Mouse (Mus musculus) brain, adult 2 months (tissue): Measurements from ENCODE around the gene Gfra4.

Source experiments
- DNase-seq: peaks from one replicate; pipeline ENCODE4 v3.0.0; 2011; ENCODE audit warnings: low read depth, low spot score

The Gfra4 gene

GRCm38 (mm10) chr2:131042988-131043387 lies at the start of gene Gfra4:
Gene Gfra4, minus strand, starts transcription at chr2:131043088.
- no peak for DNase-seq

DNA sequence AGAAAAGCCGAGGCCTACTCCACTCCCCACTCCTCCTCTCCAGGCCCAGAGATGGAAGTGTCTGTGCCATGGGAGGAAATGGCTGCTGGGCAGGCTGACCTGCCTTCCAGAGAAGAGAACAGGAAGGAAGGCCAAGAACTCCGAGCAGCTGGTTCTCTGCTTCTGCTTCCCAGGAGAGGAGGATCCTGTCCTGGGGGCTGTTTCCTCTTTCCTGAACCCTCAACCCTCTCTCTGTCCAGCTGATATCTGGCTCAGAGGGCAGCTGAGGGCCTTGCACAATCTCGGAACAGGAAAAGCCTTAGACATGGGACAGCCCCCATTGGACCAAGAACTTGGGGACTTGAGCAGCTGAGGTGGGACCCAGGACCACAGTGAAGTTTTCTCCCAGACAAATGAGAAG lies 48.0 kb upstream of the Gfra4 start:
- DNase-seq, result peak; percentile 25

GRCm38 (mm10) chr2:131089634-131090033 lies 46.7 kb upstream of the Gfra4 start:
- DNase-seq, result no peak

DNA sequence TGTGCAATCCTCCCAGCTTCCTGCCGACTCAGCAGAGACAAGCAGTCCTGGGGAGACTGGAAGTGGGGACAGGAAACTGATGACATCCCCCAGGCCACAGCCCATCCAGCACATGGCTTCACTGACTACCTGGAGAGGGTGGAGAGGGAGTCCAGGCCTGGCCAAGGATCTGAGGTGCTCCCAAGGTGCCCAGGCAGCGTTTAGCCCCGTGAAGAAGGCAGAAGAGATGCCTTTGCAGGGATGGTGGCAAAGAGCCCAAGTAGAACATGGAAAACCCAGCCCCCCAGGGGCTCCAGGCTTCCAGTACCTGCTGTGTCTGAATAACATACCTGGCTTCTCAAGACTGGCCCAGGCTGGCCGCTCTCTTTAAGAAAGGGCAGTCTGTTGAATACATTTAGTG lies 45.7 kb upstream of the Gfra4 start:
- no peak for DNase-seq

- DNase-seq, result no peak
Measured at GRCm38 (mm10) chr2:131086667-131087390, 43.9 kb upstream of the Gfra4 start, which contains the start of gene Siglec1. Gene Siglec1, minus strand, starts transcription at chr2:131086765.

- no peak for DNase-seq
Measured at GRCm38 (mm10) chr2:131084206-131084605, 41.3 kb upstream of the Gfra4 start.

- no peak for DNase-seq
Measured at GRCm38 (mm10) chr2:131080507-131080906, 37.6 kb upstream of the Gfra4 start.

GRCm38 (mm10) chr2:131072536-131072935 lies 29.6 kb upstream of the Gfra4 start:
- no peak for DNase-seq

GRCm38 (mm10) chr2:131067481-131067880 lies 24.6 kb upstream of the Gfra4 start:
- DNase-seq, result no peak

DNA sequence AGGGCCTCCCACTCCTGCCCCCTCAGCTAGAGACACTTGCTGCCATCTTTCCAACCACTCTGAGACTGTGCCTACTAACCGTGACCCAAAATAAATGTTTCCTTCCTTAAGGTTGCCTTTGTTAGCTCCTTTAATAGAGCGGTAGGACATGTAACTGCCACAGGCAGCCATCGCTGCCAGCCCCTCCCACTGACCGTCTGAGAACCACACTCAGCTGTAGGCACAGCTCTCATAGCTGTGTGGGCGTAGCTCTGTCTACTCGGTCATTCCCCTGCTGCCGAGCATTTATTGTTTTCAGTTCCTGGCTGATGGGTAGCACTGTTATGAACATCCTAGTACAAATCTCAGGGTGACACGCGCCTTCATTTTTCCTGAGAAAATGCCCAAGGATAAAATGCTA lies 23.5 kb upstream of the Gfra4 start:
- DNase-seq, result peak; percentile 56

DNA sequence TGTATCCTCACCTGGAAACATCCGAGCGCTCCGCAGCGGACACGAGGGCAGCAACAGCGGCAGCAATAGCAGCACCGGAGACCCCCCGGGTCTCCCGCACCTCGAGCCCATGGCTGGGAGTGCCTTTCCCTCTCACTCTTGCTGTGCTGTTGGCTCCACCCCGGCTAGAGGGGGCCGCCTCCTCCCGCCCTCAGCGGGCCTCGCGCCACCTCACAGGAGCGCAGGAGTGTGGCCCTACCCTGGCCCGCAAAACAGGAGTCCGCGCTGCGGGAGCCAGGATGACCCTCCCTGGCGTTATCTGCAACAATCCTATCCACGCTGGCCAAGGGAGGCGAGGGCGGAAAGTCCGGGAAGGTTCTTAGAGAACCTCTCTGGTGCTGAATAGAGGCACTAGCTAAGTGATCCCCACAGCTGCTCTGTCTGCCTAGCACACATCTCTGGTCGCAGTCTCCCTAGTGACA lies 20.5 kb upstream of the Gfra4 start, which contains the start of gene Adam33:
Gene Adam33 (minus strand): TSS at position 411 of the 461 bp plus-strand sequence.
- DNase-seq, result no peak

DNA sequence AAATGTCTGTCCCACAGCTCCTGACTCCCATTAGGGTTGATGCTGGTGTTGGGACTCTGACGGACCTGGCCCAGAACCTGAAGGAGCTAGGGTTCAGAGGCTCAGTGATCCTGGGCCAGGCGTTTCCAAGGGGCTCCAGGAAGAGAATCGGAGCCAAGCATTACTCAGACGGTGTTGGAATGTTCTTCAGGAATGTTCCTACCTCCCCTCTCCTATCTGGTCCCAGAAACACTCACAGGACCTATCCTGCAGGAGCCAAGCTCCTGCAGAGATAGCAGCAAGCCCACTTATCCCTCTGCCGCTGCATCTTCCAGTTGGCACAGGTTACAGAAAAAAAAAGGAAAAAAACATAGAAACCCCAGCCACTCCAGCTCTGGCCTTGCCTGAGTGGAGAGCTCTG lies 18.7 kb upstream of the Gfra4 start:
- DNase-seq, result no peak

GRCm38 (mm10) chr2:131060784-131061183 lies 17.9 kb upstream of the Gfra4 start:
- DNase-seq, result peak; percentile 69

DNA sequence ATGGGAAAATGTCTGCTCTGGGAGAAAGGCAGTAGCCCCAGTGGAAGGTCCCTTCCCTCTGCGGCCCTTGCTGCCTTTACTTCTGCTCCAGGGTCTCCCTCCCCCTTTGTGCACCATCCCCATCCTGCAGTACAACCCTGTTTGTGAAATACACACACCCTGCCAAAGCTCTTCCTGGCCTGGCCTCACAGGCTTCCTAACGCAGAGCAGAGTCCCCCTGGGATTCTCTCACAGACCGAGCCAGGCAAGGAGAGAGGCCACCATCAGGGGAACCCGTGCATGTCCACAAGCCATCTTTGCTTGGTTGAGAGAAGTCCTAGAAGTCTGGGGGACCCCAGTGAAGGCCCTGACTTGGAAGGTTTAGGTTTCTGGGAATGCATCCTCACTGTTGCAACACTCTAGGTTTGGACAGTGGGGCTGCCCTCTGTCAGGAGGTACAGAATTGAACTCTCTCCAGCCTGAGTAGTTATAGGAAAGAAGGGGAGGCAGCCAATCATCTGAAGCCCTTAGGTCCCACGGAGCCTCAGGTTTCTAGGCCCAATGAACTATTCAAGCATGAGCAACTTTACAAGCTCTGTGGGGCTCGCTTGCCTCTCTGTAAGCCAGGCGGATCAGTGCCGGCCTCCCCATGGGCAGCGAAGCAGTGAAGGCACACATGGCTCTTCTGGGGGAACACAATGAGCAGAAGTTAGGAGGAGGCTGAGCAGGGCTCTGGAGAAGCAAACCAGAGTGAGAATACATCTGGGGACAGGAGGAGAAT lies 17.1 kb upstream of the Gfra4 start:
- DNase-seq, result no peak

DNA sequence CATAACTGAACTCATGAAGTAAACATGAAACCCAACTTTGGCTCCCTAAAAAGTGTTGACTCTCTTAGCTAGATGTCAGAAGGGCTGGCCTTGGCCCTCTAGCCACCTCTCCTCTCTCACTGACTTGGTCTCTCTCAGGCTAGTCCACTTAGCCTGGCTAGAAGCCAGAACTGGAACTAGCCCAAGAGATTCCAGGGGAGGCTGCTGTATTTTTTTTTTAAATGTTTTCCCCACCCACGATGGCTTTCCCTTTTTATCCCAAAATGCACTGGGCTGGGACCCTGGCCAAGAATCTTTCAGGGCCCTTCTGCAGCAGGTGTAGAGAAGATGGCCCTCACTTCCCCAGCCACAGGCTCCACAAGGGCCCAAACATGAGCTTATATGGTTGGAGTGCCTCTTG lies 16.5 kb upstream of the Gfra4 start:
- DNase-seq, result peak; percentile 38

GRCm38 (mm10) chr2:131058672-131059071 lies 15.8 kb upstream of the Gfra4 start:
- DNase-seq, result peak; percentile 62

DNA sequence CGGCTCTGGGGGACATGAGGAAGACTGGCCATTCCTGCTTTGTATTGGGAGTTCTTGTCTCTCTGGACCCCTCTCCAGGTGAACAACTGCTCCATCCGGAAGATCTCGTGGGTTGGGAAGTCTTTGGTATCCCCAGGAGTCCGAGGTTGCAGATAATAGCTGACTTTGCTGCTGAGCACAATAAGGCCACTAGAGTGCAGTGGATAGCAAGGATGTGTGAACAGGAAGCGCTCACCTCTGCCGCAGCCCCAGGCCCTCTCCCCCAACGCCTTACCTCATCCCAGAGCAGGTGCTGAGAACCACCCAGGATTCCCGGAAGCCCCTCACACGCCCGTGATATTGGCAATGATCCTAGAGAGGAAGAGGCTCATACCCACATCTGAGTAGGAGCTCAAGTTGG lies 13.3 kb upstream of the Gfra4 start:
- peak; percentile 59 for DNase-seq

DNA sequence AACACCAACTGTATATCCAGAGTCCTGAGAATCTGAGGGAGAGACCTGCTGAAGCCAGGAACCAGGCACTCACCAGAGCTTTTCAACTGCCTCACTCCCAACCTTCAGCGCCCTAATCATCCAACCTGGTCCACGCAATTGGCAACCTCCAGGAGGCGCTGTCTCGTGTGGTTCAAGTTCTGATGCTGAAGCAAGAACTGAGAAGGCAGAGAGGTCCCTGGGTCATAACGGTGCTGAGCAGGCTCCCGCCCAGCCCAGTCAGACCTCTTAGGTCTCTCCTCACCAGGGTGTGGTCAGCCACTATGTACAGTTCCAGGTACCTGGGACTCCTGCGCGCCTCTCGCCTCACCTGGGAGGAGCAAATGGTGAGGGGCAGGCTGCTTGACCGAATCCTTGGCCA lies 12.7 kb upstream of the Gfra4 start:
- peak; percentile 66 for DNase-seq

DNA sequence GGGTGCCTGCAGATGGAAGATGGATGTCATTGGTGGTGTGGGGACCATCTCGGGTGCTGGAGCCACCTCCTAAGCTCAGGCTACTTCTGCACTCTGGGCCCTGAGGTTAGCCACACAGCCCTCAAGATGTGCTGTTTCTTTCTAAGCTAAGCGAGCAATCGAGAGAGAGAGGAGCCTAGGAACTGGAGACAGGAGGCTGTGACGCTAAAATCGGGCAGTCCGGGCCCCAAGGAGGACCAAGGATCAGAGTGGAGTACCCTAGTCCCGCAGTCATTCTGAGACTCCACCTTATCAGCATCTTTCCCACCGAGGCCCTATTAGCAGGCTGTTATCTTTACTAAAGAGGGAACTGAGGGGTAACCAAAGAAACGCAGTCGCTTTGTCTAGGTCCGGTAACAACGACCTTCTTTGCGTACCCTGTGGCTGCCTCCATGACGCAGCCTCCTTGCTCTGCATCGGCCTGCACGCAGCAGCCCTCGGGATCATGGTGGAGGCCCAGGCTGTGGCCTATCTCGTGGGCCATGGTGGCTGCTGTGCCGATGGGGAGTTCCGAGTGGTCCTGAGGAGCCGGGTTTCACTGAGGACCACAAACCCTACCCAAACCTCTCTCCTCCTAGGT lies 11.9 kb upstream of the Gfra4 start:
- no peak for DNase-seq

DNA sequence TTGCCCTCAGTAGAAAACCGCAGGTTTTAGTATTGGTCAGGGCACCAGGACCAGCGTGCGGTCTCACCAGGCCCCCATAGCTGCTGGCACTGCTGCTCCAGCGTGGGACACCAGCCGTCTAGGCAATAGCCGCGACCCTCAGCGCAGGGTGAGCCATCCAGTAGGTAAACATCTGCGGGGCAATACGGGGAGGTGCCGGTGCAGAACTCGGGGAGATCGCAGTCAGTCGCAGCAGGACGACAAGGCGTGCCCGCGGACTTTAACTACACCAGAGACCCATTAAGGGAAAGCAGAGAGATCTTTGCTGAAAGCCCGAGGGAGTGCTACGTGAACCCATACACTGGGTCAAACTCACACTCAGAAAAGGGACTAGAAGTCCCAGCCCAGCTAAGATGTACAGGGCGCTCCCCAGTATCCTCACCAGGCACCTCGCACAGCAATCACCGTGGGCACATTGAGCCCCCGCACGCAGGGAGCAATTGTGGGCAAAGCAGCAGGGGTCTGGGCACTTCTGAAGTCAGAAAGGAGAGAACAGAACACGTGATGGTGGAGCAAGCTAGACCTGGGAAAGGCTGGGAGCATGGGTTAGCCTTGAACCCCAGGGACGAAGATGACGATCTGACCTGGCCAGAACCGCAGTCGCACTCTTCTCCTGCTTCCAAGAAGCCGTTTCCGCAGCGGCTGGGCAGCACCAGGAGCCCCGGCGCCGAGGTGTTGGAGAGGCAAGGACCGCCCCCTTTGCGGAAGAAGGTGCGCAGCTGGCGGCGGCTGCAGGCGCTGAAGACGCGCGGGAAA lies 11.2 kb upstream of the Gfra4 start:
- no peak for DNase-seq

DNA sequence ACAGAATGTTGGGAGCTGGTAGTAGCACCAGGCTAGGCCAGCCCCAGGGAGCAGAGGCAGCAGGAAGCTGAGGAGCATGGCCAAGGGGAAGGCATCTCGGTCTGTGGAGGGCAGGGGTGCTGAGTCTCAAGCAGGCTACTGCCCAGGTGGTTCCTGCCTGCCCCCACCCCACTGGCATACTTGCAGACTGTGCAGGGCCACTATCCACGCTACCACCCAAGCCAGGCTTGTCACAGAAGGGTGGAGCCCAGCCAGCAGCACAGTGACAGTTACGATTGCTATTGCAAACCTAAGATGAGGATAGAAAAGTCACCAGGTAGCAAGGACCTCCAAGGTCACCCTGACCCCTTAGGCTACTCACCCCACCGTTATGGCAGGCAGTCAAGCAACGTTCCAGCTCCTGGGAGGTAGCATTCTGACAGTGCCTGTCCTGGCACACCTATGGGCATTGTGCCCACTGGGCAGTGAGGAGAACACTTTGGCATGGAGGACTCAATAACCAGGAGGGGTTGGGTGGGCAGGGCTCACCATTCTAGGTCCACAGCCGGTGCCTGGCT lies 10.1 kb upstream of the Gfra4 start:
- no peak for DNase-seq
